ENCODE assay signal across 20 mouse cellular contexts in the genomic region with DNA sequence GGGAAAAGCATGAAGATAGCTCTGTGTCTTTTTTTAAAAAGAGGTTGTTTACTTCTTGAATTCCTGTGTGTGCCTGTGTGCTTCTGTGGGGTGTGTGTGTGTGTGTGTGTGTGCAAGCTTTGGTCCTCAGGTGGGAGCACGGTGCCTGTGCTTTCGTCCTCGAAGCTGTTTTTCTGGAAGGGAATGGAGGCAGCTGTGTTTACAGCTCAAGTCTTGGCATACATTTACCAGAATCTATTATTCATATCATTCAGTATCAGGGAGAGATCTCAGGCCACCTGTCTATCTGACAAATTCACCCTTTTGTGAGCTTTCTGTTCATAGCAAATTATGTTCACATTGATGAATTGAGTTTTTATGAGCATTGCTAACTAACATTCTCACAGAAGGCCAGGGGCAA.
DNase-seq lines count a peak whose midpoint lies in the region; ATAC-seq and TF ChIP-seq lines count a peak whose summit lies in the region.
"Had no signal": no experiment of that assay in that cellular context is flagged by ENCODE, and none has a peak within 500 bp of the region (broad histone marks: within the 10 kb centered on the region; RNA-seq: fewer than 3 reads in every experiment).

No protein-coding gene starts in this region.

- no peaks in the 10 kb centered on the region for H3K36me3 ChIP-seq in hindbrain, embryonic 11.5 days (ENCODE audit: control insufficient read depth, insufficient read depth, low read length)
- no peaks in the 10 kb centered on the region for H3K36me3 ChIP-seq in hindbrain, embryonic 16.5 days (ENCODE audit: control insufficient read depth, insufficient read depth, low read length)
- no peaks in the 10 kb centered on the region for H3K36me3 ChIP-seq in forebrain, embryonic 14.5 days (ENCODE audit: control insufficient read depth, insufficient read depth, low read length)
- no peaks in the 10 kb centered on the region for H3K36me3 ChIP-seq in stomach, postnatal 0 days (ENCODE audit: control insufficient read depth, insufficient read depth, low read length)
- H3K36me3 ChIP-seq: embryonic facial prominence, embryonic 10.5 days; heart, embryonic 15.5 days had no signal

- no peaks in the 10 kb centered on the region for H3K4me1 ChIP-seq in hindbrain, embryonic 11.5 days (replicated peaks; ENCODE audit: control insufficient read depth, insufficient read depth, low read length)
- peaks cover 3% of the 10 kb centered on the region for H3K4me1 ChIP-seq in hindbrain, embryonic 16.5 days (ENCODE audit: control insufficient read depth, insufficient read depth, low read depth, low read length)
- H3K4me1 ChIP-seq in forebrain, embryonic 14.5 days (ENCODE audit: control insufficient read depth, insufficient read depth, low read length), result peaks cover 11% of the 10 kb centered on the region
- no peaks in the 10 kb centered on the region for H3K4me1 ChIP-seq in stomach, postnatal 0 days (replicated peaks; ENCODE audit: control insufficient read depth, insufficient read depth)
- H3K4me1 ChIP-seq: heart, embryonic 15.5 days had no signal

- no peak for TF ChIP-seq EP300 in stomach, postnatal 0 days (optimal IDR thresholded peaks at IDR 0.05)

- H3K9ac ChIP-seq in hindbrain, embryonic 11.5 days (ENCODE audit: low read depth, low read length), result no peak overlapping the region
- no peak overlapping the region for H3K9ac ChIP-seq in hindbrain, embryonic 16.5 days (ENCODE audit: low read depth, low read length)
- H3K9ac ChIP-seq in forebrain, embryonic 14.5 days (ENCODE audit: low read length), result no peak overlapping the region
- H3K9ac ChIP-seq in stomach, postnatal 0 days (ENCODE audit: low read length), result no peak overlapping the region
- H3K9ac ChIP-seq: heart, embryonic 15.5 days had no signal

- no peak overlapping the region for H3K4me3 ChIP-seq in hindbrain, embryonic 11.5 days (ENCODE audit: low read depth, low read length)
- H3K4me3 ChIP-seq in hindbrain, embryonic 16.5 days (ENCODE audit: low read length), result no peak overlapping the region
- no peak overlapping the region for H3K4me3 ChIP-seq in left cerebral cortex, adult 2 months
- H3K4me3 ChIP-seq in forebrain, embryonic 14.5 days (ENCODE audit: low read depth, low read length), result no peak overlapping the region
- no peak overlapping the region for H3K4me3 ChIP-seq in stomach, postnatal 0 days (ENCODE audit: low read depth, low read length)
- H3K4me3 ChIP-seq: embryonic facial prominence, embryonic 10.5 days; heart, adult 2 months; heart, embryonic 15.5 days had no signal

- peak; percentile 17; the same call in 1 of the 2 replicates for ATAC-seq in hindbrain, embryonic 11.5 days (ENCODE audit: low FRiP score)
- no peak; the same call in 1 of the 2 replicates for ATAC-seq in hindbrain, embryonic 16.5 days
- peak; percentile 88 for ATAC-seq in forebrain, embryonic 14.5 days
- no peak for ATAC-seq in stomach, postnatal 0 days (ENCODE audit: low FRiP score, low TSS enrichment)
- ATAC-seq: activated CD4-positive, CD25-positive, alpha-beta regulatory T cell, adult 4 months; intestine, embryonic 16.5 days; Patski had no signal

- H3K4me2 ChIP-seq in hindbrain, embryonic 11.5 days (replicated peaks; ENCODE audit: low read depth, low read length), result no peak overlapping the region
- no peak overlapping the region for H3K4me2 ChIP-seq in hindbrain, embryonic 16.5 days (ENCODE audit: low read length)
- H3K4me2 ChIP-seq in forebrain, embryonic 14.5 days (ENCODE audit: low read length), result no peak overlapping the region
- no peak overlapping the region for H3K4me2 ChIP-seq in stomach, postnatal 0 days (replicated peaks; ENCODE audit: low read depth)
- H3K4me2 ChIP-seq: heart, embryonic 11.5 days; heart, embryonic 15.5 days had no signal

- TF ChIP-seq CTCF in left cerebral cortex, adult 2 months (IDR thresholded peaks at IDR 0.05), result no peak
- TF ChIP-seq CTCF in stomach, postnatal 0 days (IDR thresholded peaks at IDR 0.05; ENCODE audit: low read depth), result no peak

- H3K27me3 ChIP-seq in hindbrain, embryonic 11.5 days (ENCODE audit: control insufficient read depth, insufficient read depth, low read length), result no peaks in the 10 kb centered on the region
- H3K27me3 ChIP-seq in hindbrain, embryonic 16.5 days (replicated peaks; ENCODE audit: control insufficient read depth, insufficient read depth, low read length), result no peaks in the 10 kb centered on the region
- no peaks in the 10 kb centered on the region for H3K27me3 ChIP-seq in forebrain, embryonic 14.5 days (replicated peaks; ENCODE audit: control insufficient read depth, insufficient read depth, low read length)
- H3K27me3 ChIP-seq in stomach, postnatal 0 days (ENCODE audit: control insufficient read depth, insufficient read depth, low read length), result no peaks in the 10 kb centered on the region
- H3K27me3 ChIP-seq: CH12.LX; heart, embryonic 15.5 days had no signal

- WGBS in hindbrain, embryonic 11.5 days, result 59% methylated on average over 3 of the region's 3 CpGs
- WGBS in hindbrain, embryonic 16.5 days, result 26% methylated on average over 3 of the region's 3 CpGs
- WGBS in forebrain, embryonic 14.5 days, result 40% methylated on average over 3 of the region's 3 CpGs
- WGBS in stomach, postnatal 0 days, result 39% methylated on average over 3 of the region's 3 CpGs

- intact Hi-C loops in left cerebral cortex, adult 2 months (cut with DNase I), result no loop called here
- intact Hi-C loops in left cerebral cortex, postnatal 4 days (cut with DNase I), result no loop called here

- DNase-seq in hindbrain, embryonic 11.5 days (ENCODE audit: low spot score), result peak; percentile 23
- DNase-seq in left cerebral cortex, adult 2 months (ENCODE audit: extremely low spot score in 1 of 2, low spot score in 2 of 2), result no peak
- no peak for DNase-seq in left cerebral cortex, postnatal 4 days
- peak; percentile 24 for DNase-seq in brain, adult 2 months (ENCODE audit: low read depth, low spot score)
- DNase-seq in forebrain, embryonic 14.5 days (ENCODE audit: low spot score), result peak; percentile 86
- no peak for DNase-seq in ovary, postnatal 36 days (ENCODE audit: low spot score)
- no peak for DNase-seq in stomach, postnatal 0 days (ENCODE audit: low spot score)
- DNase-seq: adrenal gland, postnatal 14 days; cerebellum, adult 2 months; gastrocnemius, postnatal 14 days; heart, adult 2 months; heart, postnatal 14 days had no signal

- H3K27ac ChIP-seq in hindbrain, embryonic 11.5 days (ENCODE audit: low read depth, low read length), result no peak overlapping the region
- no peak overlapping the region for H3K27ac ChIP-seq in hindbrain, embryonic 16.5 days (ENCODE audit: low read depth, low read length)
- peak overlapping the region; percentile 34; the same call in 1 of the 2 replicates for H3K27ac ChIP-seq in left cerebral cortex, adult 2 months
- H3K27ac ChIP-seq in forebrain, embryonic 14.5 days (ENCODE audit: low read depth, low read length), result peak overlapping the region; percentile 22; the same call in 1 of the 2 replicates
- H3K27ac ChIP-seq in stomach, postnatal 0 days (replicated peaks), result no peak overlapping the region
- H3K27ac ChIP-seq: embryonic facial prominence, embryonic 10.5 days; heart, adult 2 months; heart, embryonic 15.5 days had no signal

- H3K9me3 ChIP-seq in hindbrain, embryonic 11.5 days (ENCODE audit: control insufficient read depth, low read length), result no peaks in the 10 kb centered on the region
- no peaks in the 10 kb centered on the region for H3K9me3 ChIP-seq in hindbrain, embryonic 16.5 days (ENCODE audit: control insufficient read depth, low read length)
- H3K9me3 ChIP-seq in forebrain, embryonic 14.5 days (replicated peaks; ENCODE audit: control insufficient read depth, low read length), result no peaks in the 10 kb centered on the region
- H3K9me3 ChIP-seq in stomach, postnatal 0 days (ENCODE audit: control insufficient read depth, low read length), result no peaks in the 10 kb centered on the region
- H3K9me3 ChIP-seq: embryonic facial prominence, embryonic 10.5 days; heart, embryonic 15.5 days had no signal

Comparison
In these comparisons a context has a peak if more than half of its experiments do, and no peak if none do; other contexts are left out.
1. ATAC-seq: peak in hindbrain, embryonic 11.5 days (single experiment) and forebrain, embryonic 14.5 days (single experiment); none in hindbrain, embryonic 16.5 days (single experiment) and stomach, postnatal 0 days (single experiment).
2. DNase-seq: peak in hindbrain, embryonic 11.5 days (single experiment), brain, adult 2 months (single experiment) and forebrain, embryonic 14.5 days (single experiment); none in left cerebral cortex, adult 2 months (0 of 2), left cerebral cortex, postnatal 4 days (single experiment), ovary, postnatal 36 days (single experiment) and stomach, postnatal 0 days (single experiment).
3. H3K27ac ChIP-seq: peak in left cerebral cortex, adult 2 months (single experiment) and forebrain, embryonic 14.5 days (single experiment); none in hindbrain, embryonic 11.5 days (single experiment), hindbrain, embryonic 16.5 days (single experiment) and stomach, postnatal 0 days (single experiment).